In genomic region chr5:125475601-125476285, GRCm38 (mm10) we compare ENCODE assay signal across 8 mouse cellular contexts. TPM values are rescaled to one million over a fixed set of nuclear protein-coding genes. Genes with fewer than 3 reads are reported as not detected.
DNase-seq lines count a peak whose midpoint lies in the region; ATAC-seq and TF ChIP-seq lines count a peak whose summit lies in the region.

Gene Aacs, plus strand, starts transcription at chr5:125475814.

- no peaks in the 10 kb centered on the region for H3K27me3 ChIP-seq in heart, embryonic 12.5 days (replicated peaks)
- H3K27me3 ChIP-seq in kidney, postnatal 0 days (ENCODE audit: insufficient read depth, low read length), result no peaks in the 10 kb centered on the region
- no peaks in the 10 kb centered on the region for H3K27me3 ChIP-seq in liver, embryonic 11.5 days (replicated peaks; ENCODE audit: control insufficient read depth, insufficient read depth, low read length)
- no peaks in the 10 kb centered on the region for H3K27me3 ChIP-seq in stomach, embryonic 14.5 days (ENCODE audit: control insufficient read depth, insufficient read depth, low read length)

- under 1% methylated on average over 60 of the region's 60 CpGs for WGBS in heart, embryonic 12.5 days
- WGBS in kidney, postnatal 0 days, result under 1% methylated on average over 49 of the region's 60 CpGs
- WGBS in liver, embryonic 11.5 days, result under 1% methylated on average over 60 of the region's 60 CpGs
- WGBS in stomach, embryonic 14.5 days, result under 1% methylated on average over 60 of the region's 60 CpGs

- no peak within 1 kb of the TSS for H3K27ac ChIP-seq in heart, embryonic 12.5 days (ENCODE audit: poor library complexity, severe bottlenecking)
- peak within 1 kb of the TSS; percentile 42; the same call in 1 of the 2 replicates for H3K27ac ChIP-seq in kidney, postnatal 0 days
- H3K27ac ChIP-seq in liver, embryonic 11.5 days (ENCODE audit: low read depth, low read length), result peak within 1 kb of the TSS; percentile 71
- peak within 1 kb of the TSS; percentile 71; the same call in 1 of the 2 replicates for H3K27ac ChIP-seq in stomach, embryonic 14.5 days (ENCODE audit: low read length)

- peak; percentile 90 for ATAC-seq in erythroid progenitor cell, adult 5-6 weeks (replicated peaks; ENCODE audit: low FRiP score, poor library complexity, severe bottlenecking)
- ATAC-seq in heart, embryonic 12.5 days (ENCODE audit: insufficient number of reproducible peaks, low FRiP score), result peak; percentile 95
- peak; percentile 93 for ATAC-seq in kidney, postnatal 0 days (replicated peaks; ENCODE audit: low FRiP score, low read depth)
- ATAC-seq in liver, embryonic 11.5 days (replicated peaks; ENCODE audit: low FRiP score), result peak; percentile 92
- ATAC-seq in stomach, embryonic 14.5 days (ENCODE audit: insufficient number of reproducible peaks, insufficient read depth, low FRiP score, low read depth), result peak; percentile 93

- DNase-seq in CD4-positive helper T cell, adult 2 months (ENCODE audit: low read depth, low spot score), result peak; percentile 98
- peak; percentile 91 for DNase-seq in brain, embryonic 18.5 days (ENCODE audit: low read depth, low spot score)
- peak; percentile 95 for DNase-seq in kidney, postnatal 0 days (ENCODE audit: low spot score)
- peak; percentile 99 for DNase-seq in liver, embryonic 11.5 days (ENCODE audit: low spot score)
- DNase-seq in naive thymus-derived CD4-positive, alpha-beta T cell, adult 2 months (ENCODE audit: low read depth), result peak; percentile 99

- peak; percentile 2; the same call in 1 of the 2 replicates for TF ChIP-seq CTCF in kidney, postnatal 0 days (IDR thresholded peaks at IDR 0.05; ENCODE audit: low read depth)

- peak within 1 kb of the TSS; percentile 95 for H3K4me2 ChIP-seq in heart, embryonic 12.5 days
- peak within 1 kb of the TSS; percentile 85 for H3K4me2 ChIP-seq in kidney, postnatal 0 days (ENCODE audit: low read length)
- H3K4me2 ChIP-seq in liver, embryonic 11.5 days, result peak within 1 kb of the TSS; percentile 99
- peak within 1 kb of the TSS; percentile 85 for H3K4me2 ChIP-seq in stomach, embryonic 14.5 days (replicated peaks; ENCODE audit: low read depth, low read length)

- H3K4me3 ChIP-seq in heart, embryonic 12.5 days, result peak within 1 kb of the TSS; percentile 83
- H3K4me3 ChIP-seq in kidney, postnatal 0 days (replicated peaks; ENCODE audit: low read depth, low read length), result peak within 1 kb of the TSS; percentile 58
- peak within 1 kb of the TSS; percentile 89 for H3K4me3 ChIP-seq in liver, embryonic 11.5 days (ENCODE audit: low read depth, low read length)
- H3K4me3 ChIP-seq in stomach, embryonic 14.5 days (ENCODE audit: low read depth, low read length), result peak within 1 kb of the TSS; percentile 81

- peaks cover 24% of the 10 kb centered on the region for H3K4me1 ChIP-seq in heart, embryonic 12.5 days (replicated peaks)
- peaks cover 15% of the 10 kb centered on the region for H3K4me1 ChIP-seq in kidney, postnatal 0 days (replicated peaks; ENCODE audit: insufficient read depth, low read length)
- H3K4me1 ChIP-seq in liver, embryonic 11.5 days (replicated peaks; ENCODE audit: control insufficient read depth, insufficient read depth, low read length), result peaks cover 18% of the 10 kb centered on the region
- H3K4me1 ChIP-seq in stomach, embryonic 14.5 days (ENCODE audit: control insufficient read depth, insufficient read depth, low read length), result peaks cover 21% of the 10 kb centered on the region

- H3K36me3 ChIP-seq in heart, embryonic 12.5 days, result no peaks in the 10 kb centered on the region
- H3K36me3 ChIP-seq in kidney, postnatal 0 days (ENCODE audit: insufficient read depth, low read length), result no peaks in the 10 kb centered on the region
- no peaks in the 10 kb centered on the region for H3K36me3 ChIP-seq in liver, embryonic 11.5 days (ENCODE audit: control insufficient read depth, insufficient read depth, low read length)
- no peaks in the 10 kb centered on the region for H3K36me3 ChIP-seq in stomach, embryonic 14.5 days (ENCODE audit: control insufficient read depth, insufficient read depth, low read length)

- peak within 1 kb of the TSS; percentile 84 for H3K9ac ChIP-seq in heart, embryonic 12.5 days
- H3K9ac ChIP-seq in kidney, postnatal 0 days (ENCODE audit: low read depth, low read length), result peak within 1 kb of the TSS; percentile 62
- peak within 1 kb of the TSS; percentile 78 for H3K9ac ChIP-seq in liver, embryonic 11.5 days (ENCODE audit: low read depth, low read length)
- H3K9ac ChIP-seq in stomach, embryonic 14.5 days (replicated peaks; ENCODE audit: low read depth, low read length), result peak within 1 kb of the TSS; percentile 58

- no peaks in the 10 kb centered on the region for H3K9me3 ChIP-seq in heart, embryonic 12.5 days (replicated peaks)
- H3K9me3 ChIP-seq in kidney, postnatal 0 days (replicated peaks; ENCODE audit: low read length), result no peaks in the 10 kb centered on the region
- no peaks in the 10 kb centered on the region for H3K9me3 ChIP-seq in liver, embryonic 11.5 days (ENCODE audit: control insufficient read depth, low read length)
- H3K9me3 ChIP-seq in stomach, embryonic 14.5 days (ENCODE audit: control insufficient read depth, low read depth, low read length), result no peaks in the 10 kb centered on the region

RNA-seq across cellular contexts. Expression of gene Aacs, which starts in this region (rescaled TPM):
- 6.5 and 13.4 TPM in 2 replicates for total RNA-seq in erythroid progenitor cell, adult 5-6 weeks (2015; ENCODE audit: low replicate concordance)
- 1.2 and 7.1 TPM in 2 replicates for total RNA-seq in erythroid progenitor cell, adult 5-6 weeks (2017; ENCODE audit: low replicate concordance)
- polyA plus RNA-seq in heart, embryonic 12.5 days (2016; fragmentation: Nextera tagmentation; extraction: Ambion mirVana), result 16.1 and 17.2 TPM in 2 replicates
- 22.0 and 25.5 TPM in 2 replicates for polyA plus RNA-seq in kidney, postnatal 0 days (2015; fragmentation: Nextera tagmentation; extraction: Ambion mirVana)
- 29.3 and 29.7 TPM in 2 replicates for polyA plus RNA-seq in liver, embryonic 11.5 days (2014; fragmentation: Nextera tagmentation; extraction: Ambion mirVana)
- polyA plus RNA-seq in stomach, embryonic 14.5 days (2014; fragmentation: Nextera tagmentation; extraction: Ambion mirVana), result 45.6 and 50.9 TPM in 2 replicates
